Mouse (Mus musculus) forebrain, postnatal 0 days (tissue): ENCODE measurements around the gene 3110040M04Rik. TPM values are rescaled to one million over a fixed set of nuclear protein-coding genes. Genes with fewer than 3 reads are reported as not detected.
"Not testable (repeated sequence)": the region's sequence is repeated elsewhere in the genome, so short reads cannot be mapped to it uniquely, and the experiment has no call there.

Source experiments
- ATAC-seq: fragments of 200-750 bp; cut with Nextera tagmentation; 2 replicates; pipeline ENCODE4 v1.8.0; 2017; ENCODE audit warnings: mild to moderate bottlenecking, moderate library complexity
- DNase-seq: peaks from one replicate; pipeline ENCODE4 v3.0.0-alpha.2; 2015
- H3K27ac ChIP-seq: fragments of 300-500 bp; sonication (generic); 2 replicates; pipeline ENCODE4 v1.5.1; 2014; ENCODE audit warnings: low read depth, mild to moderate bottlenecking, antibody characterized with exemption, low read length, moderate library complexity, mixed read lengths
- H3K27me3 ChIP-seq: fragments of 300-500 bp; sonication (generic); 2 replicates; pipeline ENCODE4 v1.6.1; 2014; ENCODE audit warnings: mild to moderate bottlenecking, low read length, mixed read lengths; ENCODE audit not compliant: insufficient read depth
- H3K36me3 ChIP-seq: fragments of 300-500 bp; sonication (generic); 2 replicates; pipeline ENCODE4 v1.6.1; 2014; ENCODE audit warnings: mild to moderate bottlenecking, moderate library complexity; ENCODE audit not compliant: insufficient read depth
- H3K4me1 ChIP-seq: fragments of 300-500 bp; sonication (generic); 2 replicates; pipeline ENCODE4 v1.6.1; 2014; ENCODE audit warnings: antibody characterized with exemption; ENCODE audit not compliant: insufficient read depth
- H3K4me2 ChIP-seq: fragments of 300-500 bp; sonication (generic); 2 replicates; pipeline ENCODE4 v1.6.1; 2014; ENCODE audit warnings: low read depth, mild to moderate bottlenecking, moderate library complexity
- H3K4me3 ChIP-seq: fragments of 300-500 bp; sonication (generic); 2 replicates; pipeline ENCODE4 v1.5.1; 2014; ENCODE audit warnings: low read depth, low read length, mixed read lengths
- H3K9ac ChIP-seq: fragments of 300-500 bp; sonication (generic); 2 replicates; pipeline ENCODE4 v1.6.1; 2014; ENCODE audit warnings: mild to moderate bottlenecking
- H3K9me3 ChIP-seq: fragments of 300-500 bp; sonication (generic); 2 replicates; pipeline ENCODE4 v1.6.1; 2016; ENCODE audit warnings: low read length
- CTCF ChIP-seq: sonication (generic); IDR thresholded peaks from 2 replicates; pipeline ENCODE4 v1.5.1; 2016; ENCODE audit warnings: antibody characterized with exemption, control low read depth, low read depth
- WGBS: fragments of 180-500 bp; shearing (Covaris S2); extraction: QIAGEN DNeasy Blood & Tissue Kit; methylation state at CpG from one replicate; pipeline ENCODE4 v1.1.7; 2014; 5-methylcytosine and 5-hydroxymethylcytosine counted together
- polyA plus RNA-seq: library from polyadenylated mRNA; unstranded; fragments of >200 nt; fragmentation: Nextera tagmentation; extraction: Ambion mirVana; gene quantifications from 2 replicates; pipeline ENCODE4 v1.2.1, GENCODE M21; 2015
- total RNA-seq: library from RNA; depleted of rRNA; stranded (reverse); fragments of >200 nt; gene quantifications from 2 replicates; pipeline ENCODE4 v1.2.3, GENCODE M21; 2014; rRNA removed

3110040M04Rik gene
- not detected in 2 replicates for total RNA-seq
- polyA plus RNA-seq, result not detected in 2 replicates

GRCm38 (mm10) chr1:151203818-151204217, at the start of gene 3110040M04Rik:
Gene 3110040M04Rik, plus strand, starts transcription at chr1:151204121.
- not testable (repeated sequence) for H3K4me1 ChIP-seq, H3K36me3 ChIP-seq, ATAC-seq, H3K4me3 ChIP-seq, H3K9me3 ChIP-seq, DNase-seq, H3K4me2 ChIP-seq, H3K27ac ChIP-seq, H3K9ac ChIP-seq, H3K27me3 ChIP-seq
- no CpG with 5 or more reads among the region's 6 CpGs for whole genome bisulfite sequencing

GRCm38 (mm10) chr1:151154131-151154530, 49.8 kb upstream of the 3110040M04Rik start:
- ATAC-seq, H3K9ac ChIP-seq, H3K36me3 ChIP-seq, H3K27ac ChIP-seq, H3K27me3 ChIP-seq, H3K4me1 ChIP-seq, H3K4me3 ChIP-seq, DNase-seq, H3K9me3 ChIP-seq, H3K4me2 ChIP-seq: not testable (repeated sequence)
- WGBS, result 95% methylated on average over 9 of the region's 9 CpGs

GRCm38 (mm10) chr1:151156129-151156528, 47.8 kb upstream of the 3110040M04Rik start:
- Histone ChIP-seq H3K27ac (no peak overlapping the region), H3K4me2 (no peak overlapping the region), H3K9ac (no peak overlapping the region), H3K4me1 (no peaks in the 10 kb centered on the region), H3K27me3 (no peaks in the 10 kb centered on the region), H3K36me3 (no peaks in the 10 kb centered on the region), H3K4me3 (no peak overlapping the region), H3K9me3 (no peaks in the 10 kb centered on the region)
- no peak for DNase-seq
- ATAC-seq, result no peak
- TF ChIP-seq CTCF, result no peak
- WGBS, result 93% methylated on average over 3 of the region's 3 CpGs

GRCm38 (mm10) chr1:151156777-151157632, 46.9 kb upstream of the 3110040M04Rik start:
- Histone ChIP-seq H3K27ac (no peak overlapping the region), H3K27me3 (no peaks in the 10 kb centered on the region)
- DNase-seq, result no peak

GRCm38 (mm10) chr1:151157963-151158856, 45.7 kb upstream of the 3110040M04Rik start:
- Histone ChIP-seq H3K27me3 (no peaks in the 10 kb centered on the region), H3K27ac (no peak overlapping the region), H3K36me3 (no peaks in the 10 kb centered on the region), H3K4me2 (no peak overlapping the region), H3K4me3 (no peak overlapping the region), H3K4me1 (no peaks in the 10 kb centered on the region), H3K9ac (no peak overlapping the region), H3K9me3 (no peaks in the 10 kb centered on the region)
- peak; percentile 85 for ATAC-seq
- WGBS, result 13% methylated on average over 9 of the region's 9 CpGs
- peak; percentile 59 for DNase-seq
- TF ChIP-seq CTCF, result no peak

More at GRCm38 (mm10) chr1:151156777-151157632, 46.9 kb upstream of the 3110040M04Rik start:
- no peak for ATAC-seq
- Histone ChIP-seq H3K9me3 (no peaks in the 10 kb centered on the region), H3K4me2 (no peak overlapping the region), H3K4me3 (no peak overlapping the region), H3K36me3 (no peaks in the 10 kb centered on the region), H3K9ac (no peak overlapping the region), H3K4me1 (no peaks in the 10 kb centered on the region)
- WGBS, result 58% methylated on average over 7 of the region's 7 CpGs
- no peak for TF ChIP-seq CTCF

GRCm38 (mm10) chr1:151158857-151159510, 44.9 kb upstream of the 3110040M04Rik start:
- no peak overlapping the region for H3K27ac ChIP-seq
- no peak for TF ChIP-seq CTCF
- no peak overlapping the region for H3K4me3 ChIP-seq
- H3K9ac ChIP-seq, result no peak overlapping the region
- H3K27me3 ChIP-seq, result no peaks in the 10 kb centered on the region
- no peak overlapping the region for H3K4me2 ChIP-seq
- no peaks in the 10 kb centered on the region for H3K36me3 ChIP-seq
- no peaks in the 10 kb centered on the region for H3K4me1 ChIP-seq
- ATAC-seq (no peak), DNase-seq (no peak)
- H3K9me3 ChIP-seq, result no peaks in the 10 kb centered on the region
- WGBS, result 75% methylated on average over 2 of the region's 2 CpGs
